Mouse (Mus musculus) myocyte (in vitro differentiated cells): ENCODE results near the gene Dgkq. TPM values are rescaled to one million over a fixed set of nuclear protein-coding genes. Genes with fewer than 3 reads are reported as not detected.

Source experiments
- H3K27me3 ChIP-seq: one replicate; pipeline ENCODE4 v1.6.1; 2011; ENCODE audit not compliant: control insufficient read depth, insufficient read depth, insufficient read length
- H3K36me3 ChIP-seq: one replicate; pipeline ENCODE4 v1.6.1; 2011; ENCODE audit not compliant: control insufficient read depth, insufficient read depth
- H3K4me2 ChIP-seq: one replicate; pipeline ENCODE4 v1.6.1; 2011; ENCODE audit warnings: low read depth, control low read depth
- H3K4me3 ChIP-seq: one replicate; pipeline ENCODE4 v1.5.1; 2011; ENCODE audit warnings: mild to moderate bottlenecking, control low read depth, moderate library complexity
- H3K79me2 ChIP-seq: one replicate; pipeline ENCODE4 v1.6.1; 2011; ENCODE audit not compliant: control insufficient read depth, insufficient read depth
- H3ac ChIP-seq: one replicate; pipeline ENCODE4 v1.6.1; 2011; ENCODE audit not compliant: control insufficient read depth, insufficient read length
- CEBPB ChIP-seq: IDR thresholded peaks from 2 replicates; pipeline ENCODE4 v1.6.1; 2011; ENCODE audit warnings: mild to moderate bottlenecking, moderate library complexity; ENCODE audit not compliant: poor library complexity, insufficient read depth, severe bottlenecking
- E2F4 ChIP-seq: IDR thresholded peaks from one replicate; pipeline ENCODE4 v1.6.1; 2011; ENCODE audit warnings: mild to moderate bottlenecking, control low read depth, moderate library complexity; ENCODE audit not compliant: insufficient read depth
- MAX ChIP-seq: IDR thresholded peaks from one replicate; pipeline ENCODE4 v1.6.1; 2011; ENCODE audit warnings: low read depth, mild to moderate bottlenecking, control low read depth
- MYOD1 ChIP-seq, 3 experiments: IDR thresholded peaks; one replicate each; pipeline ENCODE4 v1.6.1; 2011; ENCODE audit warnings: control low read depth in 2 of 3, low read depth in 2 of 3, mild to moderate bottlenecking in 2 of 3, moderate library complexity in 1 of 3; ENCODE audit not compliant: insufficient read length in 2 of 3, control insufficient read depth in 1 of 3
- MYOG ChIP-seq, 3 experiments: IDR thresholded peaks; one replicate each; pipeline ENCODE4 v1.6.1; 2011; ENCODE audit warnings: control low read depth in 2 of 3, low read depth in 2 of 3, mild to moderate bottlenecking in 2 of 3; ENCODE audit not compliant: insufficient read length in 2 of 3, control insufficient read depth in 1 of 3, insufficient read depth in 1 of 3
- POLR2A ChIP-seq: IDR thresholded peaks from one replicate; pipeline ENCODE4 v1.6.1; 2011; ENCODE audit warnings: low read depth, mild to moderate bottlenecking, control low read depth, moderate library complexity; ENCODE audit not compliant: insufficient read length
- POLR2AphosphoS2 ChIP-seq: IDR thresholded peaks from one replicate; pipeline ENCODE4 v1.6.1; 2011; ENCODE audit warnings: low read depth, control low read depth; ENCODE audit not compliant: insufficient read length
- REST ChIP-seq: IDR thresholded peaks from one replicate; pipeline ENCODE4 v1.6.1; 2011; ENCODE audit warnings: mild to moderate bottlenecking, control low read depth, moderate library complexity; ENCODE audit not compliant: insufficient read depth, insufficient read length
- SRF ChIP-seq: IDR thresholded peaks from one replicate; pipeline ENCODE4 v1.6.1; 2011; ENCODE audit warnings: low read depth; ENCODE audit not compliant: control insufficient read depth, insufficient read length
- TCF12 ChIP-seq: IDR thresholded peaks from one replicate; pipeline ENCODE4 v1.6.1; 2011; ENCODE audit warnings: mild to moderate bottlenecking, control low read depth; ENCODE audit not compliant: poor library complexity, insufficient read depth, severe bottlenecking
- TCF3 ChIP-seq: IDR thresholded peaks from one replicate; pipeline ENCODE4 v1.6.1; 2011; ENCODE audit warnings: low read depth, control low read depth; ENCODE audit not compliant: insufficient read length
- USF1 ChIP-seq: IDR thresholded peaks from one replicate; pipeline ENCODE4 v1.6.1; 2011; ENCODE audit warnings: low read depth, mild to moderate bottlenecking, control low read depth, moderate library complexity
- polyA plus RNA-seq: library from polyadenylated mRNA; unstranded; fragments of >200 nt; fragmentation: generic; extraction: Trizol; gene quantifications from one replicate; pipeline ENCODE4 v1.2.1, GENCODE M21; 2012; ENCODE audit warnings: missing spikeins

The Dgkq gene
- polyA plus RNA-seq, 1 experiment: 4.3 TPM

- Histone ChIP-seq H3K36me3 (no peaks in the 10 kb centered on the region), H3K4me2 (no peak overlapping the region), H3ac (no peak overlapping the region), H3K27me3 (no peaks in the 10 kb centered on the region), H3K4me3 (no peak overlapping the region), H3K79me2 (no peaks in the 10 kb centered on the region)
- no peak for TF ChIP-seq TCF12
- no peak for TF ChIP-seq POLR2AphosphoS2
- no peak for TF ChIP-seq CEBPB
- no peak for TF ChIP-seq SRF
- no peak for TF ChIP-seq E2F4
- TF ChIP-seq MAX: no peak
- TF ChIP-seq REST: no peak
These were observed 7.5 kb upstream of the Dgkq start for GRCm38 (mm10) chr5:108676772-108677498.

- Histone ChIP-seq H3ac (no peak within 1 kb of the TSS), H3K4me3 (no peak within 1 kb of the TSS), H3K27me3 (no peaks in the 10 kb centered on the region), H3K36me3 (no peaks in the 10 kb centered on the region), H3K79me2 (no peaks in the 10 kb centered on the region), H3K4me2 (no peak within 1 kb of the TSS)
- TF ChIP-seq SRF (no peak), TCF12 (no peak), TCF3 (no peak), E2F4 (no peak), MYOD1 (IDR thresholded peaks at IDR 0.05; ENCODE audit: control insufficient read depth in 1 of 3, insufficient read length in 2 of 3, low read depth in 2 of 3) (no peak), MAX (no peak), USF1 (no peak), REST (no peak), POLR2AphosphoS2 (no peak), CEBPB (no peak), POLR2A (no peak), MYOG (IDR thresholded peaks at IDR 0.05; ENCODE audit: control insufficient read depth in 1 of 3, insufficient read depth in 1 of 3, insufficient read length in 2 of 3, low read depth in 2 of 3) (no peak)
These were observed 5.9 kb upstream of the Dgkq start, which contains the start of gene Slc26a1 for GRCm38 (mm10) chr5:108675251-108675816. Gene Slc26a1 (minus strand): TSS chr5:108675569.

- Histone ChIP-seq H3K4me3 (no peak overlapping the region), H3K27me3 (no peaks in the 10 kb centered on the region), H3K4me2 (no peak overlapping the region), H3ac (no peak overlapping the region), H3K36me3 (no peaks in the 10 kb centered on the region), H3K79me2 (no peaks in the 10 kb centered on the region)
- TF ChIP-seq POLR2A (no peak), REST (no peak), TCF12 (no peak), SRF (no peak), TCF3 (no peak), USF1 (no peak), MYOD1 (IDR thresholded peaks at IDR 0.05; ENCODE audit: control insufficient read depth in 1 of 3, insufficient read length in 2 of 3, low read depth in 2 of 3) (no peak), POLR2AphosphoS2 (no peak), CEBPB (no peak), MYOG (IDR thresholded peaks at IDR 0.05; ENCODE audit: control insufficient read depth in 1 of 3, insufficient read depth in 1 of 3, insufficient read length in 2 of 3, low read depth in 2 of 3) (no peak), MAX (no peak), E2F4 (no peak)
These were observed 5.2 kb upstream of the Dgkq start for GRCm38 (mm10) chr5:108674624-108675023.

- TF ChIP-seq POLR2A (no peak), TCF12 (no peak), MYOG (IDR thresholded peaks at IDR 0.05; ENCODE audit: control insufficient read depth in 1 of 3, insufficient read depth in 1 of 3, insufficient read length in 2 of 3, low read depth in 2 of 3) (no peak), MAX (no peak), REST (no peak), E2F4 (no peak), USF1 (no peak), CEBPB (no peak), POLR2AphosphoS2 (no peak), SRF (no peak), TCF3 (no peak), MYOD1 (IDR thresholded peaks at IDR 0.05; ENCODE audit: control insufficient read depth in 1 of 3, insufficient read length in 2 of 3, low read depth in 2 of 3) (no peak)
- H3K36me3 ChIP-seq: no peaks in the 10 kb centered on the region
- no peak overlapping the region for H3K4me2 ChIP-seq
- no peak overlapping the region for H3ac ChIP-seq
- no peak overlapping the region for H3K4me3 ChIP-seq
- H3K79me2 ChIP-seq: no peaks in the 10 kb centered on the region
- H3K27me3 ChIP-seq: no peaks in the 10 kb centered on the region
These were observed 2.3 kb upstream of the Dgkq start for GRCm38 (mm10) chr5:108671757-108672156.

GRCm38 (mm10) chr5:108670785-108671184 is 1.3 kb upstream of the Dgkq start:
- no peak for TF ChIP-seq POLR2AphosphoS2
- TF ChIP-seq E2F4: no peak
- no peak for TF ChIP-seq TCF3
- no peak for TF ChIP-seq POLR2A
- TF ChIP-seq CEBPB: no peak
- no peak for TF ChIP-seq SRF
- no peak for TF ChIP-seq TCF12
- TF ChIP-seq MYOG (IDR thresholded peaks at IDR 0.05; ENCODE audit: control insufficient read depth in 1 of 3, insufficient read depth in 1 of 3, insufficient read length in 2 of 3, low read depth in 2 of 3): no peak
- TF ChIP-seq REST: no peak
- TF ChIP-seq USF1: no peak
- TF ChIP-seq MAX: no peak
- no peak for TF ChIP-seq MYOD1 (IDR thresholded peaks at IDR 0.05; ENCODE audit: control insufficient read depth in 1 of 3, insufficient read length in 2 of 3, low read depth in 2 of 3)
- Histone ChIP-seq H3K27me3 (no peaks in the 10 kb centered on the region), H3K79me2 (no peaks in the 10 kb centered on the region)

More at GRCm38 (mm10) chr5:108670785-108671184, 1.3 kb upstream of the Dgkq start:
- Histone ChIP-seq H3K36me3 (no peaks in the 10 kb centered on the region), H3ac (no peak overlapping the region), H3K4me3 (no peak overlapping the region), H3K4me2 (no peak overlapping the region)
